Mouse (Mus musculus): ENCODE data around the gene Keap1.
"Not testable (repeated sequence)": the region's sequence is repeated elsewhere in the genome, so short reads cannot be mapped to it uniquely, and the experiment has no call there.

Keap1 gene

GRCm38 (mm10) chr9:21195736-21196505 is 43.2 kb downstream of the Keap1 start:
- DNase-seq: not testable (repeated sequence)

DNA sequence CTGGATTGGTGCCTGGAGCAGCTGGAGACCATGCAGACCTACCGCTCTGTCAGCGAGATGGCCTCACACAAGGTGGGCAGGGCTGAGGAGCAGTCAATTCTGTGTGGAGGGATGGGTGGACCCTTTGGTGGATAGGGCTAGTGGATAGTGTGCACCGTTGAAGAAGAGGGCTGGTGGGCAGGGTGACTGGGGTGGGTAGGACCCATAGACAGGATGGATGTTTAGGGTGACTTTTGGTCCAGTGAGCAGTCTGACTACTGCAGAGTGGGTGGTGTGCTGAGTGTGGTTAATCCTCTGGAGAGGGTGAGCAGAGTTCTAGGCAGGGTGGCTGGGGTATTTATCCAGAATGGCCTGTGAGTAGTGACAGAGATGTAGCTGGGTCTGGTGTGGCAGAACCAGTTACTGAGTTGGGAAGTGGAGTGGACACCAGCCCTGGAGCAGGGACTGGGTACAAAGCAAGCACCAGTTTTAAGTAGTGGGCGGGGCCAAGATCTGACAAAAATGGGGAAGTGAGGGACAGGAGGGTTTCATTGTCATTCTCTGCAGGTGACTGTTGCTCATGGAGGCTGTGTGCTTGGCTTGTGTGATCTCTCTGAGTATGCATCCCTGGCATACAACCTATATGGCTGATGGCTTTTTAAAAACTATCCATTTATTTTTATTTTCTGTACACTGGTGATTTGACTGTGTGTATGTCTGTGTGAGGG is 44.2 kb downstream of the Keap1 start:
- DNase-seq: no peak

- DNase-seq: no peak
Measured at GRCm38 (mm10) chr9:21193786-21194185, 45.4 kb downstream of the Keap1 start.

DNA sequence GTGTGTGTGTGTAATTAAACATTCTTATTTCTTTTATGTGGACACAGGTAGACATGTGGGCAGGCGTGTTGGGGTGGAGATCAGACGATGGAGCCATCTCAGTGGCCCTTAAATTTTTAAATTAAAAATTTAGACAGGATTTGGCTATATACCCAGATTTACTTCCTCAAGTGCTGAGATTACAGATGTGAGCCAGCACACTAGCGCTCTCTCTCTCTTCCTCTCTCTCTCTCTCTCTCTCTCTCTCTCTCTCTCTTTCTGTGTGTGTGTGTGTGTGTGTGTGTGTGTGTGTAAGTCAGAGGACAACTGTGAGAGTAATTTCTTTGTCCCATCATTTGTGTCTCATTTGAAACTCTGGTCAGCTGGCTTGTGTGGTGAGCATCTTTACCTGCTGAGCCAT is 48.5 kb downstream of the Keap1 start:
- no peak for DNase-seq

DNA sequence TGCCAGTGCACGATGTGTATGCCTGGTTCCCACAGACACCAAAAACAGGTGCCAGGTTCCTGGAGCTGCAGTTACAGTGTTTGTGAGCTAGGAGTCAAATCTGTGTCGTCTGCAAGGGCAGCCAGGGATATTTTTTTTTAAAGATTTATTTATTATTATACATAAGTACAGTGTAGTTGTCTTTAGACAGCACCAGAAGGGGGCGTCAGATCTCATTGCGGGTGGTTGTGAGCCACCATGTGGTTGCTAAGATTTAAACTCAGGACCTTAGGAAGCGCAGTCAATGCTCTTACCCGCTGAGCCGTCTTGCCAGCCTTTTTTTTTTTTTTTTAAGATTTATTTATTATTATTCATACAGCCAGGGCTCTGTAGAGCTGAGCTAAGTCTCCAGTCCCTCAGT is 49.3 kb downstream of the Keap1 start:
- DNase-seq: no peak

DNA sequence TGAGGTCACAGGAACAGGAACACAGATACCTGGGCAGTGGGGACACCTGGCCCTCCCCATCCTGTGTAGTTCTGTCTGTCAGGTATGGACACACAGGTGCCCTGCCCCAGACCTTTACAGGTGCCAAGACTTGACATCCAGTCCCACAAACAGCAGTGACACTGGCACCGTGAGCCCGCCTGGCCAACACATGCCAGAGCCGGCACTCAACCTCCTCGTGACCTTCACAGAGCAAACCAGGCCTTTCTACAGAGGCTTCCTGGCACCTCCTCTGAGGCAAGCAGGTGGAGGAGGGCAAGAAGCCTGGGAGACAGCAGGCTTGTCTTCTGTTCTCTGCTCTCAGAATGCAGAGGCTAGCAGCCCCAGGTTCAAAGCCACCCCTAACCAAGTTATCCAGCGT is 53.7 kb downstream of the Keap1 start:
- DNase-seq: peak in 1 of 2 experiments; percentile 63

DNA sequence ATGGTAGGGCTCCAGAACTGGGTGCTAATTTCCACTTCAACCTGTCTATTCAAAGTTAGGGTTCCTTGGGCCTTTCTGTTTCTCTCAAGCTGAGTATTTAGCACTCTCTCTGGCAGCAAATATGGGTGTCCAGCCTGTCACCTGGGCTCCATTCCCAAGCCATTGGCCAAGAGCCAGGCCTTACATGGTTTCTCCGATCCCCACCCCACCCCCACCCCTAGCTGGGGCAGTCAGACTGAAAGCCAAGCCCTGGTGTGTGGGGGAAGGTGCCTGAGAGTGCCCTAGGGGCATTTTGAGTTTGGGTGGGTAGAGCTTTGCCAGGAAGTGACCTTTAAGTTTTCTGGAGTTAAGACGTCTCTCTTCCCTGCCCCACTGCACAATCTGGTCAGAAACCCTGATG is 54.4 kb downstream of the Keap1 start:
- DNase-seq: peak; percentile 82 to 87

DNA sequence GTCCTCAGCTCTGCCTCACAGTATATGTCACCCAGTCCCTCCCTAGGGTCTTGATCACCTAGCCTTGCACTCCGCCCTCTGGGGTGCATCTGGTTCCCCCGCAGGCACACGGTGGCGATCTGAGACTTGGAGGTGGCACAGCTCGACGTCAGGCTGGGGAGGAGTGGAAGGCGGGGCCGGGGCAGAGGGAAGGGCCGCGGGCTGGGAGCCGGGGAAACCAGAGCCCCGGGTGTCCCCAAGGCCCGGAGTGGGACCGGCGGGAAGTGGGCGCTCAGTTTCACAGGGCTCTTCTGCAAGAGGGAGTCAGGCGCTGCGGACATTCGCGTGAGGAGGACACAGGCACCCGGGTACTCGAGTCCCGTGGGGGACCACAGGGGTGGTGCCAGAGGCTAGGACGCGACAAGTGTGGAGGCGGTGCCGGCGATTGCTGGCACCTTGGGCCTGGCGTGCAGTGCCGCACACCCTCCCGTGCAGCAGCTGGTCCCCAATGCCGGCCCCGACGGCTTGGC is 55.2 kb downstream of the Keap1 start:
- peak; percentile 62 to 83 for DNase-seq

GRCm38 (mm10) chr9:21183421-21183820 is 55.7 kb downstream of the Keap1 start:
- DNase-seq: no peak

- DNase-seq: peak; percentile 43 to 64
Measured at GRCm38 (mm10) chr9:21181421-21182220, 57.5 kb downstream of the Keap1 start.

DNA sequence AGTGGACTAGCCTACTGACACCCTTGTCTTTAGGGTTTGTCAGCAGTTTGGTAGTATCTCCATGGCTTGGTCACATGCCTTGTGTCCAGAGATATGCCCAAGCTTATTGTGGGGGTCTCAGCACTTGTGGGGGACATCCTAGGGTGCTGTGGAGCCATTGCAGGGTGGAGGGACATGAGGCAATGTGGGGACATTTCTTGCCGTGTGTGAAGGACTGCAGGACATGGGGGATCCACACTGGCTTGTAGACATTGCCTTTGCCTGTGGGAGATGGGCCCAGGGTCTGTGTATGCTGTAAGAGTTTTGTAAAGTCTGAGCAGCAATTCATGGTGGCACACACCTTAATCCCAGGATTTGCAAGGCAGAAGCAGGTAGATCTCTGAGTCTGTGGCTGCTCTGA is 58.3 kb downstream of the Keap1 start:
- no peak for DNase-seq

DNA sequence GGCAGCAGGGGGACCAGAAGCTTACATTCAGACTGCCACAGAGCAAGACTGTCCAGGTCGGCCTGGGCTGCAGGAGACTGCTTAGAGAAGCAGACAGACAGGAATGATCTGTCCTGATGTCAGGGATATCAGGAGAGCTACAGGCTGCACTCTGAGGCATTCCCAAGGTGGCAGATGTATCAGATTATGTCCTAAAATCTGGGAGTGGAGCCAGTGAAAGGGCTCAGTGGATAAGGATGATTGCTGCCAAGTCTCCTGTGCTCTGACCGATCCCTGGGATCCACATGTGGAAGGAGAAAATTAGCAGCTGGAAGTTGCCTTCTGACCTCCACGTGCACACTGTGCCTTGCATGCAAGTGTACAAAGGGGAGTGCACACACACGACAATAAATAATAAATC is 58.8 kb downstream of the Keap1 start:
- DNase-seq: no peak

All from kidney, postnatal 25 days (tissue).